Mouse (Mus musculus) CH12.LX (cell line): ENCODE measurements at regions not wholly inside any gene's neighbourhood (a gene's known extent, or its start where the extent isn't known, plus 50 kb on each side); places are given as distances from the start of the nearest gene placed in this dataset.

ENCODE experiments used
- DNase-seq: peaks from one replicate; pipeline ENCODE4 v3.0.0-alpha.2; 2013; ENCODE audit errors: extremely low read depth
- H3K27ac ChIP-seq: 2 replicates; pipeline ENCODE4 v1.5.1; 2012; ENCODE audit warnings: low read depth, mild to moderate bottlenecking, control low read depth, moderate library complexity; ENCODE audit not compliant: insufficient read depth
- H3K27me3 ChIP-seq: replicated peaks from 2 replicates; pipeline ENCODE3; 2012; ENCODE audit warnings: inconsistent platforms
- H3K36me3 ChIP-seq, 2 experiments: replicated peaks in 1 of 2; 2 replicates each; pipeline versions ENCODE3 to v1.6.1; 2012; ENCODE audit warnings: inconsistent platforms in 1 of 2, low read length in 1 of 2, mild to moderate bottlenecking in 1 of 2, mixed read lengths in 1 of 2, moderate library complexity in 1 of 2; ENCODE audit not compliant: control insufficient read depth in 1 of 2, insufficient read depth in 1 of 2
- H3K4me1 ChIP-seq, 2 experiments: 2 replicates each; pipeline ENCODE4 v1.6.1; 2012; ENCODE audit warnings: inconsistent platforms in 1 of 2, moderate library complexity in 1 of 2; ENCODE audit not compliant: insufficient read depth in 2 of 2, control insufficient read depth in 1 of 2
- H3K4me2 ChIP-seq: 2 replicates; pipeline ENCODE4 v1.6.1; 2012; ENCODE audit warnings: low read depth, mild to moderate bottlenecking, control low read depth; ENCODE audit not compliant: poor library complexity, insufficient read depth, severe bottlenecking
- H3K4me3 ChIP-seq, 3 experiments: fragments of 150-350 bp in 1 of 3; sonication (generic) in 1 of 3; replicated peaks in 1 of 3; 2 replicates each; pipeline versions ENCODE3 to v1.5.1; 2011 to 2012; ENCODE audit warnings: low read depth in 2 of 3, low read length in 2 of 3, mild to moderate bottlenecking in 2 of 3, moderate library complexity in 2 of 3, control low read depth in 1 of 3, improper control_type of control experiment in 1 of 3, inconsistent platforms in 1 of 3, mixed read lengths in 1 of 3; ENCODE audit not compliant: poor library complexity in 1 of 3
- H3K79me2 ChIP-seq: replicated peaks from 2 replicates; pipeline ENCODE4 v1.6.1; 2012; ENCODE audit warnings: mild to moderate bottlenecking, moderate library complexity; ENCODE audit not compliant: control insufficient read depth, poor library complexity, insufficient read depth, severe bottlenecking; ENCODE audit errors: extremely low read depth
- H3K9ac ChIP-seq: 2 replicates; pipeline ENCODE4 v1.6.1; 2012; ENCODE audit warnings: low read depth, mild to moderate bottlenecking, control low read depth, moderate library complexity; ENCODE audit not compliant: insufficient read depth
- H3K9me3 ChIP-seq: replicated peaks from 2 replicates; pipeline ENCODE3; 2012; ENCODE audit warnings: low read length, inconsistent platforms, mixed read lengths
- CHD1 ChIP-seq: IDR thresholded peaks from 2 replicates; pipeline ENCODE4 v1.6.1; 2012; ENCODE audit warnings: low read depth, low read length, improper control_type of control experiment, inconsistent platforms
- CHD2 ChIP-seq: IDR thresholded peaks from 2 replicates; pipeline ENCODE4 v1.6.1; 2011; ENCODE audit warnings: low read length, improper control_type of control experiment
- E2F4 ChIP-seq: IDR thresholded peaks from 2 replicates; pipeline ENCODE4 v1.6.1; 2011; ENCODE audit warnings: low read depth, low read length, improper control_type of control experiment; ENCODE audit not compliant: insufficient replicate concordance
- ELF1 ChIP-seq: IDR thresholded peaks from 2 replicates; pipeline ENCODE4 v1.6.1; 2014; ENCODE audit warnings: low read depth, mild to moderate bottlenecking, inconsistent platforms, low read length, improper control_type of control experiment
- GABPA ChIP-seq: IDR thresholded peaks from 2 replicates; pipeline ENCODE4 v1.6.1; 2012; ENCODE audit warnings: low read depth, low read length, improper control_type of control experiment, inconsistent platforms; ENCODE audit not compliant: insufficient replicate concordance
- HCFC1 ChIP-seq: IDR thresholded peaks from 2 replicates; pipeline ENCODE4 v1.6.1; 2012; ENCODE audit warnings: low read depth, mild to moderate bottlenecking, inconsistent platforms, low read length, improper control_type of control experiment
- MAFK ChIP-seq: IDR thresholded peaks from 2 replicates; pipeline ENCODE4 v1.6.1; 2011; ENCODE audit warnings: low read length, improper control_type of control experiment; ENCODE audit not compliant: insufficient replicate concordance
- MAX ChIP-seq: IDR thresholded peaks from 2 replicates; pipeline ENCODE4 v1.6.1; 2011; ENCODE audit warnings: low read length, improper control_type of control experiment
- MEF2A ChIP-seq: IDR thresholded peaks from 2 replicates; pipeline ENCODE4 v1.6.1; 2014; ENCODE audit warnings: low read depth, mild to moderate bottlenecking, inconsistent platforms, low read length, improper control_type of control experiment, borderline replicate concordance
- MXI1 ChIP-seq: IDR thresholded peaks from 2 replicates; pipeline ENCODE4 v1.6.1; 2011; ENCODE audit warnings: mild to moderate bottlenecking, low read depth, low read length, improper control_type of control experiment
- MYC ChIP-seq: IDR thresholded peaks from 2 replicates; pipeline ENCODE4 v1.6.1; 2011; ENCODE audit warnings: low read depth, mild to moderate bottlenecking, improper control_type of control experiment, low read length
- NRF1 ChIP-seq: IDR thresholded peaks from 2 replicates; pipeline ENCODE4 v1.6.1; 2014; ENCODE audit warnings: low read depth, mild to moderate bottlenecking, inconsistent platforms, low read length, improper control_type of control experiment, moderate library complexity
- PAX5 ChIP-seq: IDR thresholded peaks from 2 replicates; pipeline ENCODE4 v1.6.1; 2012; ENCODE audit warnings: low read length, inconsistent platforms, mixed read lengths
- POLR2A ChIP-seq: IDR thresholded peaks from 2 replicates; pipeline ENCODE4 v1.6.1; 2011; ENCODE audit warnings: low read depth, mild to moderate bottlenecking, improper control_type of control experiment, low read length
- RCOR1 ChIP-seq: conservative IDR thresholded peaks from 2 replicates; pipeline ENCODE4 v1.6.1; 2012; ENCODE audit warnings: low read depth, mild to moderate bottlenecking, inconsistent platforms, low read length, improper control_type of control experiment
- SMC3 ChIP-seq: IDR thresholded peaks from 2 replicates; pipeline ENCODE4 v1.6.1; 2011; ENCODE audit warnings: low read depth, low read length, improper control_type of control experiment
- TCF12 ChIP-seq: IDR thresholded peaks from 2 replicates; pipeline ENCODE4 v1.6.1; 2014; ENCODE audit warnings: low read depth, mild to moderate bottlenecking, inconsistent platforms, low read length, improper control_type of control experiment
- USF1 ChIP-seq: IDR thresholded peaks from 2 replicates; pipeline ENCODE4 v1.6.1; 2014; ENCODE audit warnings: low read depth, mild to moderate bottlenecking, inconsistent platforms, low read length, improper control_type of control experiment
- ZKSCAN1 ChIP-seq: IDR thresholded peaks from 2 replicates; pipeline ENCODE4 v1.6.1; 2012; ENCODE audit warnings: low read depth, inconsistent platforms, low read length, improper control_type of control experiment, borderline replicate concordance
- ZNF384 ChIP-seq: IDR thresholded peaks from 2 replicates; pipeline ENCODE4 v1.6.1; 2012; ENCODE audit warnings: low read depth, low read length, improper control_type of control experiment, inconsistent platforms
- dilution Hi-C: fragments of 300-500 bp; cut with MboI; formaldehyde crosslinking; loops from 2 replicates; pipeline ENCODE4 v1.14.3; 2020; ENCODE audit warnings: low sequenced_read_pairs; ENCODE audit not compliant: extremely low pct_unique_long_range_greater_than_20kb, extremely low pct_ligation_motif_present
- in situ Hi-C: fragments of 300-500 bp; cut with MboI; formaldehyde crosslinking; loops from 3 replicates; pipeline ENCODE4 v1.14.3; 2019; ENCODE audit warnings: low sequenced_read_pairs, low pct_ligation_motif_present, low pct_unique_long_range_greater_than_20kb, mixed read lengths

- H3K27me3 ChIP-seq: no peaks in the 10 kb centered on the region
- H3K9ac ChIP-seq: no peak overlapping the region
- DNase-seq: no peak
- in situ Hi-C loops: no loop called here
- H3K4me3 ChIP-seq: no peak overlapping the region
- no peak for TF ChIP-seq SMC3
- TF ChIP-seq TCF12: no peak
- no peak for TF ChIP-seq HCFC1
- TF ChIP-seq POLR2A: no peak
- no peak for TF ChIP-seq E2F4
- TF ChIP-seq ZKSCAN1: no peak
- no peak for TF ChIP-seq MYC
- no peak for TF ChIP-seq CHD2
- no peak for TF ChIP-seq ELF1
- TF ChIP-seq NRF1: no peak
- no peaks in the 10 kb centered on the region for H3K79me2 ChIP-seq
- no peak overlapping the region for H3K27ac ChIP-seq
- H3K36me3 ChIP-seq: no peaks in the 10 kb centered on the region
- no peaks in the 10 kb centered on the region for H3K9me3 ChIP-seq
- dilution Hi-C loops: no loop called here
- no peaks in the 10 kb centered on the region for H3K4me1 ChIP-seq
- no peak overlapping the region for H3K4me2 ChIP-seq
Measured at GRCm38 (mm10) chr6:141148417-141149169, 100.5 kb upstream of the Pde3a start.

- TF ChIP-seq USF1 (no peak), PAX5 (no peak), RCOR1 (no peak), CHD1 (no peak), GABPA (no peak), NRF1 (no peak), MAFK (no peak), MAX (no peak), ZNF384 (no peak), ELF1 (no peak), ZKSCAN1 (no peak), MXI1 (no peak), MEF2A (no peak)
- Histone ChIP-seq H3K27me3 (no peaks in the 10 kb centered on the region), H3K79me2 (no peaks in the 10 kb centered on the region), H3K4me3 (no peak overlapping the region), H3K4me2 (no peak overlapping the region), H3K9me3 (no peaks in the 10 kb centered on the region), H3K36me3 (no peaks in the 10 kb centered on the region), H3K9ac (no peak overlapping the region), H3K27ac (no peak overlapping the region), H3K4me1 (no peaks in the 10 kb centered on the region)
- dilution Hi-C loops (no loop called here), in situ Hi-C loops (no loop called here)
- no peak for DNase-seq
Measured at GRCm38 (mm10) chr6:141149170-141149917, 99.7 kb upstream of the Pde3a start.
